Comparison of ENCODE assay signal across 8 mouse cellular contexts in the genomic region with DNA sequence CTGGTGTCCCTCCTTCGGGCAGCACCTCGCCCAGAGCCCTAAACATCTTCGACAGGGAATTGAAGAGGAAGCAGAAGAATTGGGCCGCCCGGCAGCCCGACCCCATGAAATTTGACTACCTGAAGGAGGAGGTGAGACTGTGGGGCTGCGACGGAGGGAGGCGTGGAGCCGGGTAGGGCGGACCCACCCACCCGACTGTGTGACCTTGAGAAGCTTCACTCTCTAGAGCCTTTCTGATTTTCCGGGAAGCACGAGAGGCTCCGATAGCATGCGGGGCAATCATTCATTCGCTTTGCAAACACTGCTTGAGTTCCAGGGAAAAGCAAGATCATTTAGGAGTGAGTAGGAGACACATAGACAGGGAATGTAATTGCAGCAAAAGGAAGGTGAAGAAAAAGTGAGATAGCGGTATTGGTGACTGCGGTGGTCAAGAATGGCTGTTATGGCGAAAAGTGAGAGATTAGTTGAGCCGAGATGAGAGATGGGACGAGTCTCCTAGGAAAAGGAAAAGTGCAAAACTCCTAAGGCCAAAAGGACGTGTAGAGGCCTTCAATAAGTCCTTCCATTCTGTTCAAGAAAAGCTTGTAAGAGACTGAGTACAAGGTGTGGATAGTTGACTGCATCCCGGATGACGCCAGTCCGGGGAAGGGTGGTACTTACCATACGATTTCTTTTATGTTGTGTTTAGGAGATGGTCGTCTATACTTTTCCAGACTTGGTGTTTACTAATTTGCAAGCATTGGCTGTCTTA. TPM values are rescaled to one million over a fixed set of nuclear protein-coding genes. Genes with fewer than 3 reads are reported as not detected.
A peak's percentile ranks its signal among the peaks of the same experiment; 100 is the strongest.
DNase-seq lines count a peak whose midpoint lies in the region; ATAC-seq lines count a peak whose summit lies in the region.

No protein-coding gene starts in this region.

- H3K9me3 ChIP-seq in kidney, embryonic 14.5 days (ENCODE audit: control insufficient read depth, low read length): no peaks in the 10 kb centered on the region
- no peaks in the 10 kb centered on the region for H3K9me3 ChIP-seq in forebrain, embryonic 10.5 days
- H3K9me3 ChIP-seq in limb, embryonic 12.5 days: no peaks in the 10 kb centered on the region
- H3K9me3 ChIP-seq in neural tube, embryonic 14.5 days (ENCODE audit: control insufficient read depth, low read length): no peaks in the 10 kb centered on the region

- DNase-seq in kidney, postnatal 4 days: no peak
- DNase-seq in WW6 (ENCODE audit: low read depth, low spot score): peak; percentile 65
- DNase-seq in forebrain, embryonic 10.5 days (ENCODE audit: extremely low spot score, low spot score): no peak
- no peak for DNase-seq in gastrocnemius, postnatal 10 days
- DNase-seq in urinary bladder, postnatal 10 days (ENCODE audit: low spot score): no peak

- H3K27me3 ChIP-seq in kidney, embryonic 14.5 days (ENCODE audit: control insufficient read depth, insufficient read depth, low read length): no peaks in the 10 kb centered on the region
- H3K27me3 ChIP-seq in forebrain, embryonic 10.5 days (ENCODE audit: poor library complexity, severe bottlenecking): no peaks in the 10 kb centered on the region
- no peaks in the 10 kb centered on the region for H3K27me3 ChIP-seq in limb, embryonic 12.5 days
- no peaks in the 10 kb centered on the region for H3K27me3 ChIP-seq in neural tube, embryonic 14.5 days (ENCODE audit: control insufficient read depth, insufficient read depth, low read length)

- 8% methylated on average over 28 of the region's 28 CpGs for WGBS in kidney, embryonic 14.5 days
- WGBS in forebrain, embryonic 10.5 days: 9% methylated on average over 28 of the region's 28 CpGs
- 7% methylated on average over 28 of the region's 28 CpGs for WGBS in limb, embryonic 12.5 days
- WGBS in neural tube, embryonic 14.5 days: 7% methylated on average over 28 of the region's 28 CpGs

- H3K4me2 ChIP-seq in kidney, embryonic 14.5 days (replicated peaks; ENCODE audit: low read depth, low read length): peak overlapping the region; percentile 70
- H3K4me2 ChIP-seq in limb, embryonic 12.5 days: peak overlapping the region; percentile 77
- H3K4me2 ChIP-seq in neural tube, embryonic 14.5 days (ENCODE audit: low read depth, low read length): peak overlapping the region; percentile 94

- peak overlapping the region; percentile 86 for H3K27ac ChIP-seq in kidney, embryonic 14.5 days (ENCODE audit: low read depth, low read length)
- peak overlapping the region; percentile 91 for H3K27ac ChIP-seq in forebrain, embryonic 10.5 days
- H3K27ac ChIP-seq in limb, embryonic 12.5 days: peak overlapping the region; percentile 91
- peak overlapping the region; percentile 77 for H3K27ac ChIP-seq in neural tube, embryonic 14.5 days (ENCODE audit: low read depth, low read length)

- peak; percentile 93 for ATAC-seq in kidney, embryonic 14.5 days (ENCODE audit: low FRiP score, low TSS enrichment)
- ATAC-seq in limb, embryonic 12.5 days (ENCODE audit: insufficient number of reproducible peaks, insufficient read depth, low FRiP score, low TSS enrichment, low read depth): peak; percentile 96
- peak; percentile 86 for ATAC-seq in neural tube, embryonic 14.5 days (ENCODE audit: low read depth)

- peak overlapping the region; percentile 95 for H3K4me3 ChIP-seq in kidney, embryonic 14.5 days (ENCODE audit: low read length)
- H3K4me3 ChIP-seq in forebrain, embryonic 10.5 days: peak overlapping the region; percentile 78
- peak overlapping the region; percentile 80 for H3K4me3 ChIP-seq in limb, embryonic 12.5 days (replicated peaks)
- peak overlapping the region; percentile 88 for H3K4me3 ChIP-seq in neural tube, embryonic 14.5 days (ENCODE audit: low read depth, low read length)

- H3K36me3 ChIP-seq in kidney, embryonic 14.5 days (ENCODE audit: control insufficient read depth, insufficient read depth, low read length): peaks cover 11% of the 10 kb centered on the region
- H3K36me3 ChIP-seq in forebrain, embryonic 10.5 days (replicated peaks): peaks cover 33% of the 10 kb centered on the region
- peaks cover 35% of the 10 kb centered on the region for H3K36me3 ChIP-seq in limb, embryonic 12.5 days
- 0 out of 2 replicates have a peak, but pooled peaks cover 10% of the 10 kb centered on the region for H3K36me3 ChIP-seq in neural tube, embryonic 14.5 days (ENCODE audit: control insufficient read depth, insufficient read depth, low read length)

- peaks cover 5% of the 10 kb centered on the region; the same call in 1 of the 2 replicates for H3K4me1 ChIP-seq in kidney, embryonic 14.5 days (ENCODE audit: control insufficient read depth, insufficient read depth, low read length)
- H3K4me1 ChIP-seq in forebrain, embryonic 10.5 days: peaks cover 20% of the 10 kb centered on the region
- H3K4me1 ChIP-seq in limb, embryonic 12.5 days (replicated peaks): peaks cover 10% of the 10 kb centered on the region
- peaks cover 6% of the 10 kb centered on the region; the same call in 1 of the 2 replicates for H3K4me1 ChIP-seq in neural tube, embryonic 14.5 days (ENCODE audit: control insufficient read depth, insufficient read depth, low read length)

- H3K9ac ChIP-seq in kidney, embryonic 14.5 days (ENCODE audit: low read depth, low read length): peak overlapping the region; percentile 90
- H3K9ac ChIP-seq in limb, embryonic 12.5 days (replicated peaks): peak overlapping the region; percentile 85
- H3K9ac ChIP-seq in neural tube, embryonic 14.5 days (replicated peaks; ENCODE audit: low read depth, low read length): peak overlapping the region; percentile 74

RNA-seq across cellular contexts. Expression of gene Ndufaf5, which starts 0.5 kb away (rescaled TPM):
- 22.7 and 26.8 TPM in 2 replicates for polyA plus RNA-seq in kidney, embryonic 14.5 days (2014; fragmentation: Nextera tagmentation; extraction: Ambion mirVana)
- 24.4 and 29.6 TPM in 2 replicates for polyA plus RNA-seq in forebrain, embryonic 10.5 days (2016; fragmentation: Nextera tagmentation; extraction: Ambion mirVana)
- 32.0 and 32.4 TPM in 2 replicates for polyA plus RNA-seq in limb, embryonic 12.5 days (2016; fragmentation: Nextera tagmentation; extraction: Ambion mirVana)
- 59.2 and 63.3 TPM in 2 replicates for polyA plus RNA-seq in neural tube, embryonic 14.5 days (2014; fragmentation: Nextera tagmentation; extraction: Ambion mirVana)
- 10 to 100 TPM; 25.2 to 26.7 TPM for total RNA-seq in gastrocnemius, postnatal 10 days (2021)

RNA-seq across cellular contexts. Expression of gene Esf1, which starts 0.6 kb away (rescaled TPM):
- 36.3 and 41.0 TPM in 2 replicates for polyA plus RNA-seq in kidney, embryonic 14.5 days (2014; fragmentation: Nextera tagmentation; extraction: Ambion mirVana)
- 32.6 and 34.0 TPM in 2 replicates for polyA plus RNA-seq in forebrain, embryonic 10.5 days (2016; fragmentation: Nextera tagmentation; extraction: Ambion mirVana)
- 34.1 and 35.9 TPM in 2 replicates for polyA plus RNA-seq in limb, embryonic 12.5 days (2016; fragmentation: Nextera tagmentation; extraction: Ambion mirVana)
- polyA plus RNA-seq in neural tube, embryonic 14.5 days (2014; fragmentation: Nextera tagmentation; extraction: Ambion mirVana): 17.6 and 21.4 TPM in 2 replicates
- 10 to 100 TPM; 13.7 to 16.7 TPM for total RNA-seq in gastrocnemius, postnatal 10 days (2021)

RNA-seq across cellular contexts. Expression of gene Gm17374, which starts 19.1 kb away (rescaled TPM):
- polyA plus RNA-seq in kidney, embryonic 14.5 days (2014; fragmentation: Nextera tagmentation; extraction: Ambion mirVana): not detected in 2 replicates
- polyA plus RNA-seq in forebrain, embryonic 10.5 days (2016; fragmentation: Nextera tagmentation; extraction: Ambion mirVana): not detected in 2 replicates
- not detected in 2 replicates for polyA plus RNA-seq in limb, embryonic 12.5 days (2016; fragmentation: Nextera tagmentation; extraction: Ambion mirVana)
- not detected in 2 replicates for polyA plus RNA-seq in neural tube, embryonic 14.5 days (2014; fragmentation: Nextera tagmentation; extraction: Ambion mirVana)
- not detected for total RNA-seq in gastrocnemius, postnatal 10 days (2021)
